Mouse (Mus musculus) brown adipose tissue, adult 24 weeks (tissue): ENCODE measurements around the gene Zmiz2. TPM values are rescaled to one million over a fixed set of nuclear protein-coding genes. Genes with fewer than 3 reads are reported as not detected.
A peak's percentile ranks its signal among the peaks of the same experiment; 100 is the strongest.
"Not testable (repeated sequence)": the region's sequence is repeated elsewhere in the genome, so short reads cannot be mapped to it uniquely, and the experiment has no call there.

Source experiments
- H3K27ac ChIP-seq: fragments of 200-500 bp; replicated peaks from 2 replicates; pipeline ENCODE4 v1.5.1; 2012; ENCODE audit warnings: low read depth, mild to moderate bottlenecking, low read length
- H3K4me1 ChIP-seq: fragments of 200-500 bp; 2 replicates; pipeline ENCODE4 v1.6.1; 2012; ENCODE audit warnings: low read length, mixed read lengths; ENCODE audit not compliant: control insufficient read depth, insufficient read depth, insufficient read length
- H3K4me3 ChIP-seq: fragments of 200-500 bp; 2 replicates; pipeline ENCODE4 v1.5.1; 2012; ENCODE audit warnings: low read depth, mild to moderate bottlenecking, low read length, moderate library complexity; ENCODE audit not compliant: insufficient read depth
- polyA plus RNA-seq: library from polyadenylated mRNA; stranded (reverse); fragments of >200 nt; gene quantifications from 2 replicates; pipeline ENCODE4 v1.2.4, GENCODE M21; 2012; ENCODE audit not compliant: missing spikeins, insufficient read depth, insufficient read length

Zmiz2 gene
- polyA plus RNA-seq, 1 experiment = 25.1 TPM

GRCm38 (mm10) chr11:6406251-6407161 lies 17.6 kb downstream of the Zmiz2 start:
- H3K4me1 ChIP-seq = peaks cover 23% of the 10 kb centered on the region
- H3K4me3 ChIP-seq = no peak overlapping the region
- peak overlapping the region; percentile 31 for H3K27ac ChIP-seq

- Histone ChIP-seq H3K4me3 (no peak overlapping the region), H3K27ac (no peak overlapping the region)
Measured at GRCm38 (mm10) chr11:6407162-6407621, 18.3 kb downstream of the Zmiz2 start.

DNA sequence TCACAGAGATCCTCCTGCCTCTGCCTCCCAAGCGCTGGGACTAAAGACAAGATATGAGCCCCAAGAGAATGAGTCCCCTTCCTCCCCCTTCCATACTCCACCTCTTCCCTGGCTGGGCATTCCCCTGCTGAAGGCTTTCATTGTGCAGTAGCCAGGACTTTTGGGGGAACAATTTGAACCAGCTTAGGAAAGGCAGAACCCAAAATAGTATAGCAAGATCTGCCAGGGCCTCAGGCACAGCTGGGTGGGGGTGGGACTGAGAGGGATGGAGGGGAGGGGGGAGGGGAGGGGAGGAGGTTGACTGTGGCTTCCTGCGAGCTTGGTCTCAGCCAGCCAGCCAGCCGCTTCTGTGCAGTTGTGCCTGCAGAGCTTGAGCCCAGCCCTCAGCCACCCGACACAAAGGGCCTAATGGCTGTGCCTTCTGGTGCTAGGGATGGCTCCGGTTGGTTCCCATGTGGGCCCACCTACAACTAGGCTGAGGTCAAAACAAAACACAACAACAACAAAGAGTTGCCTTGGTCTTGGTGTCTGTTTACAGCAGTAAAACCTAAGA lies 21.3 kb downstream of the Zmiz2 start:
- H3K27ac ChIP-seq = no peak overlapping the region
- H3K4me3 ChIP-seq = no peak overlapping the region
- peaks cover 21% of the 10 kb centered on the region for H3K4me1 ChIP-seq

More at GRCm38 (mm10) chr11:6407162-6407621, 18.3 kb downstream of the Zmiz2 start:
- H3K4me1 ChIP-seq = peaks cover 23% of the 10 kb centered on the region

GRCm38 (mm10) chr11:6410755-6411154 lies 21.9 kb downstream of the Zmiz2 start:
- not testable (repeated sequence) for H3K27ac ChIP-seq, H3K4me3 ChIP-seq
- H3K4me1 ChIP-seq = peaks cover 15% of the 10 kb centered on the region

DNA sequence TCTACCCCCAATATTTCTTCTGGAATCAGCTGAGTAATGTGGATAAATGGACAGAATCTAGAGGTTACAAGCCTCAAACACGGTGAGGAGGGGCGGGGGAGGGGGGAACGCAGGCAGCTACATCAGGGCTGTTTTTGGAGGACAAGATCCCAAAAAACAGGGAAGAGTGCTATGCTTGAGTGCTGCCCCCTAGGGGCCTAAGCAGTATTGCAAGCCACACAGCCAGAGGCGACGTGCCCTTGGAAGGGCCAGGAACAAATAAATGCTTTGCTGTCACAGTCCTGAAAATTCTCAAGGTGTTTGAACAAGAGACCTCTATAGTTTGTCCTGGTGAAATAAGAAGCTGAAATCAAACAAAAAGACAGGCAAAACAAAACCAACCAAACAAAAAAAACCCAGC lies 22.8 kb downstream of the Zmiz2 start:
- H3K4me3 ChIP-seq = no peak overlapping the region
- no peak overlapping the region for H3K27ac ChIP-seq
- peaks cover 6% of the 10 kb centered on the region for H3K4me1 ChIP-seq

GRCm38 (mm10) chr11:6413264-6413663 lies 24.4 kb downstream of the Zmiz2 start:
- Histone ChIP-seq H3K4me3 (no peak overlapping the region), H3K27ac (no peak overlapping the region), H3K4me1 (peaks cover 3% of the 10 kb centered on the region; the same call in 1 of the 2 replicates)

GRCm38 (mm10) chr11:6414751-6415550 lies 26.1 kb downstream of the Zmiz2 start, which contains the start of gene Ppia:
Gene Ppia, plus strand, starts transcription at chr11:6415443.
- Histone ChIP-seq H3K4me3 (peak within 1 kb of the TSS; percentile 91), H3K27ac (peak within 1 kb of the TSS; percentile 97), H3K4me1 (peaks cover 6% of the 10 kb centered on the region; the same call in 1 of the 2 replicates)

- peaks cover 6% of the 10 kb centered on the region; the same call in 1 of the 2 replicates for H3K4me1 ChIP-seq
- peak overlapping the region; percentile 97 for H3K27ac ChIP-seq
- peak overlapping the region; percentile 91 for H3K4me3 ChIP-seq
Measured at GRCm38 (mm10) chr11:6415551-6416404, 26.9 kb downstream of the Zmiz2 start.

GRCm38 (mm10) chr11:6416405-6417034 lies 27.6 kb downstream of the Zmiz2 start:
- H3K27ac ChIP-seq = peak overlapping the region; percentile 76
- peak overlapping the region; percentile 91 for H3K4me3 ChIP-seq
- H3K4me1 ChIP-seq = peaks cover 6% of the 10 kb centered on the region; the same call in 1 of the 2 replicates

DNA sequence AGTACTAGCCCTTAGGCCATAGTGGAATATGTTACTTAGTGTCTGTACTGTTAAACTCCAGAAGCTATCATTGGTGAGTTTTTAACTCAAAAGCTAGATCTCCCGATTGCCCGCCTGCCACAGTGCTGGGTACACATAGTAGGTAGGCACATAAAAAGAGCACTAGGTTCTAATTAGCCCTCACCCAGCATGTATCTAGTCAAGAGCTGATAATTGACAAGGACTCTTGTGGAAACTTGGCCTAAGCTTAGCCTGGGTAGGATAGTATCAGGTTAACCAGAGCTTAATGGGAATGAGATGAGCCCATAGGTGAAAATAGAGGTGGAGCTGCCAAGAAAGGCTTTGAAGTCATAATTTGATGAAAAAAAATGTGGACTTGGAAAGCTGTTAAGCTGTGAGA lies 28.2 kb downstream of the Zmiz2 start:
- peaks cover 6% of the 10 kb centered on the region; the same call in 1 of the 2 replicates for H3K4me1 ChIP-seq
- peak overlapping the region; percentile 91 for H3K4me3 ChIP-seq
- H3K27ac ChIP-seq = no peak overlapping the region

DNA sequence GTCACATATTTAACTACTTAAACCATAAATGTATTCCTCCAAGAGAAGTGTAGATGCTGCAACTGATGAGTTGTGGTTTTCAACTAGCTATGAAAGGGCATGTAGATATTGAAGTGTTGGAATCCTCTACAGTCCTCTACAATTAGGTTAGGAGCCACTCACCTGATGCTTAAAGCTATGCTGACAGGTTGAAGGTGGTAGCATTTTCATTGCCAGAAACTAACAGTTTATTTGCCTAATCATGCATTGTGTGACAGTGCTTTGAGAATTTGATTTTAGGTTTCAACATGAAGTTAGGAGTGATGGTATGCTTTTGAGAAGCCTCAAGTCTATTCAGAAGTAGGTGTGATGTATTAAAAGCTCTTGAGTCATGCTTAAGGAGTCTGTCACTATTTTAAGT lies 28.6 kb downstream of the Zmiz2 start:
- Histone ChIP-seq H3K4me1 (peaks cover 6% of the 10 kb centered on the region; the same call in 1 of the 2 replicates), H3K4me3 (no peak overlapping the region), H3K27ac (no peak overlapping the region)

DNA sequence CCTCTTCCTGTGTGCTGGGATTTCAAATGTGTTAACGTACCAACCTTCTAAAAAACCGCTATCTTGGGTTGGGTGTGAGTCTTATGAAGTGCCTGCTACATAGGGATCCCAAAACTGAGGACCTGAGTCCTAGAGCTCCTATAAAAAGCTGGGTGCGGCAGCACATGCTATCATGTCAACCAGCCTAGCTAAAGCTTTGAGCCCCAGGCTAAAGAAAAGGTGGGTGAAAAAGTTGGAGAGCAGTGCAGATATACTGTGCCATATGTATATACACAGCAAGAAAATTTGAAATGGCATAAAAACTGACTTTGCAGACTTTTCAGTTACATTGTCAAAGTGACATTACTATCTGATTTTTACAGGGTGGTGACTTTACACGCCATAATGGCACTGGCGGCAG lies 29.9 kb downstream of the Zmiz2 start:
- Histone ChIP-seq H3K27ac (no peak overlapping the region), H3K4me3 (no peak overlapping the region), H3K4me1 (peaks cover 6% of the 10 kb centered on the region; the same call in 1 of the 2 replicates)

- not testable (repeated sequence) for H3K4me3 ChIP-seq, H3K4me1 ChIP-seq, H3K27ac ChIP-seq
Measured at GRCm38 (mm10) chr11:6419156-6419555, 30.3 kb downstream of the Zmiz2 start.

- no peak overlapping the region for H3K27ac ChIP-seq
- H3K4me3 ChIP-seq = no peak overlapping the region
- peaks cover 2% of the 10 kb centered on the region; the same call in 1 of the 2 replicates for H3K4me1 ChIP-seq
Measured at GRCm38 (mm10) chr11:6420283-6420703, 31.4 kb downstream of the Zmiz2 start.
